Mouse (Mus musculus): ENCODE results near the gene Fbxw13.
"Not testable (repeated sequence)": the region's sequence is repeated elsewhere in the genome, so short reads cannot be mapped to it uniquely, and the experiment has no call there.

Fbxw13 gene

DNA sequence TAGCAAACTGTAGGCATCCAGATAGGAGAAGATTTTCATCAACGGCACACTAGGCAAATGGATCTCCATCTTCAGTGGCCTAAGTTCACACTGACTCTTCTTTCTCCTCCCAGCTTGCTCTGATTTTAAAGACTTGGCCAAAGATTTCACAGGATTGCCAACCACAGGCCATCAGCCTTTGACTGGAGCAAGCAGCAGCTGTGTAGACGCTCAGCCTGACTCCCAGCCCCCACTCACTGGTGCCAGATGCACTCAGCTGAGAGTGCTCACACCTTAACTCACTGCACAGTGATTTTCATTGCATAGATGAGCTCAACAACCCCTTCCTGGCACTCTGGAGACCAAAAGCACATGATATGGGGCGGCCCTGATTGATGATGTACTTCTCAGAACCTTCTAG is at the start of gene Fbxw13:
TSS of gene Fbxw13 (minus strand) at position 101 of the 400 bp plus-strand sequence.
- DNase-seq = not testable (repeated sequence)

DNA sequence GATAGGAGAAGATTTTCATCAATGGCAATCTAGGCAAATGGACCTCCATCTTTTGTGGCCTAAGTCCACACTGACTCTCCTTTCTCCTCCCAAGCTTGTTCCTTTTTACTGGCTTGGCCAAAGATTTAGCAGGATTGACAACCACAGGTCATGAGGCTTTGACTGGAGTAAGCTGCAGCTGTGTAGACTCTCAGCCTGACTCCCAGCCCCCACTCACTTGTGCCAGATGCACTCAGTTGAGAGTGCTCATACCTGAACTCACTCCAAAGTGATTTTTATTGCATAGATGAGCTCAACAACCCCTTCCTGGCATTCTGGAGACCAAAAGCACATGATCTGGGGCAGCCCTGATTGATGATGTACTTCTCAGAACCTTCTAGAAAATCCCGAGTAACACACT is 38.9 kb upstream of the Fbxw13 start, which contains the start of gene Fbxw20:
TSS of gene Fbxw20 (minus strand) at position 101 of the 400 bp plus-strand sequence.
- DNase-seq = no peak

DNA sequence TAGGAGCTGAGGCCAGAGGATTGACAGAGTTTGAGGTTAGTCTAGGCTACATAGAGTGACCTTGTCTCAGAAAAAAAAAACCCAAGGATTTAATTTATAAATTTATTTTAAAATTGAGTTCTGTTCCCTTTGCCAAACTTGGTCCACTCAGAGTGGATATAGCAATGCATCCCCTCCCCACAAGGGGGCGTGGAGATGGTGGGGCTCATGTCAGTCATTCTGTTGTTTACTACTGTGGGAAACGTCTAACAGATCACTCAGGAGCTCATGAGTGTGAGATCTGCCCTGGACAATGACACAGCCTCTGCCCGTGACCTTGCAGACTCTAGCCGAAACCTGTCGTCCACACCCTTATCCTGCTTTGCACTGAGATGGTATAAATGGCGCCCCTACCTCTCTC is 22.7 kb upstream of the Fbxw13 start:
- DNase-seq = no peak

DNA sequence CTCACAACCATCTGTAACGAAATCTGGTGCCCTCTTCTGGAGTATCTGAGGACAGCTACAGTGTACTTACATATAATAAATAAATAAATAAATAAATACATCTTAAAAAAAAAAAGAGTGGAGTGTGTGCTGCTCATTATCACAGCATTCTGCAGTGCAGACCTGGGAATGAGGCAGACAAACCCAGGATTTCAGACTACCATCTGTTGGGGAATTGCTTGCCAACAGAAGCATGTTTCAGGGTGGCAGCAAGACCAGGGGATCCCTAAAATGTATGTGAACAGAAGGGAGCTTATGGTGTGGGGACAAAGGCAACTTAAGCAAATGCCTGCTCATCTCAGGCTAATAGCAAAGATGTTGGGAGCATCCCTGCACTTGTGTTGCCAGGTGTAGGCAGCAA is 5.6 kb upstream of the Fbxw13 start:
- DNase-seq = not testable (repeated sequence)

DNA sequence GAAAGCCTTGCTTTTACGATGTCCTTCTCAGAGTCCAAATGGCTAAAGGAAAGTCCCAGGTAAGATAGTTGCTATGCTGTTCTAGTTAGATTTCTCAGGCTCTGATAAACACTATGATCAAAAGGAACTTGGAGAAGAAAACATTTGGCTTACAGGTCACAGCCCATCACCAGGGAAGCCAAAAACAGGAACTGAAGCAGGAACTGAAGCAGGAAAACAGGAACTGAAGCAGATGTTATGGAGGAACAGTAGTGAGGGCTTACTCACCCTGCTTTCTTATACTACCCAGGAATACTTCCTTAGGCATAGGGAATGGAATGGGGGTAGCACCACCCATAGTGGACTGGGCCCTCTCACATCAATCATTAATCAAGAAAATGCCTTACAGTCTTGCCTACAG is 4.6 kb upstream of the Fbxw13 start:
- no peak for DNase-seq

DNA sequence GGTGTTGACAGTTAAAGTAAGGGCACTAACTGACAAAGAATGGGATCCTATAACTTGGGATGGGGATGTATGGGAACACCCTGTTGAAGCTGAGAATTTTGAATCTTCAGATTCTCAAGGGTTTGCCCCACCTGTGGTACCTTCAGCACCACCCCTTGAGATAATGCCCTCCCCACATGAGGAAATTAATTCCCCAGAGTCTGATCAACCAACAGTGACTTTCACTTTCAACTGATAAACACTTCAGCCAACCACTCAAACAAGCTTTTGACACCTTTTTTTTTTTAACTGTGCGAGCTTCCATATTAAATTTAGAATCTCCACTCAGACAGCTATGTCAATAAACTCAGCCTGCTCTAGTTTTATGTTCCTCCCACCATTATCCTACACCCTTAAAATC is 3.6 kb upstream of the Fbxw13 start:
- DNase-seq = no peak

DNA sequence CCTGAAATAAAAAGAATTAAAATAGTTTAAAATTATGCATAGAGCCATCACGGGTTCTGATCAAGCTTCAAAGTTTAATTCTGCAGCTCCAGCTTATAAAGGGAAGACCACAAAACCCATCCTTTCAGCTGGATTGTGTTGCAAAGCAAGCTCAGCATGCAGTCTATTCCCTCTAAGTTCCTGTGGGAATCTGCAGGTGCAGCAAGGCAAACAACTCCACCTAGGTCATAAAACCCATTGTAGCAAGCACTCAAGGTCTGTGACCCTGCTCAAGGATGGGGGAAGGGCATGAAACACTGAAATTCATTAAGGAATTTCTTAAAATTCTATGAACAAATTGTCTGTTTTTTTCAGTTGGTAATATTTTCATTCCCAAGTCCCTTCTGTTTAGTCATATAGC is 18.6 kb downstream of the Fbxw13 start:
- DNase-seq = no peak

DNA sequence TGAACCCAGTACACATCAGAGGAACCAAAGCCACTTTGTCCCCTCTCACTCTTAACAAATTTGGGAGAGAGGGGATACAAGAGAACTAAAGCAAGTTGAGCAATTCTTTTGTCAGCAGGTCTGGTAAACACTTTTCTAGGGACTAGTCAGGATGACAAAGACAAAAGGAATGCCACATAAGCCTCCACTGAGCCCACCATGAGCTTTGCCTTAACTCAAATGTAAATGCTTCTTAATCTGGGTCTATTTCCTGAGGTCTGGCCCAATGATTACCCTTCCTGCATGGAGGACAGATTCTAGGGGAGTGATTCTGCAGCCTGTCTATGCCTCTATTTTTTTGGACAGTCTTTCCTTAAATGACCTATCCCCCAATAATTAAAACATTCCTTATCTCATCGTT is 19.5 kb downstream of the Fbxw13 start:
- DNase-seq = no peak

DNA sequence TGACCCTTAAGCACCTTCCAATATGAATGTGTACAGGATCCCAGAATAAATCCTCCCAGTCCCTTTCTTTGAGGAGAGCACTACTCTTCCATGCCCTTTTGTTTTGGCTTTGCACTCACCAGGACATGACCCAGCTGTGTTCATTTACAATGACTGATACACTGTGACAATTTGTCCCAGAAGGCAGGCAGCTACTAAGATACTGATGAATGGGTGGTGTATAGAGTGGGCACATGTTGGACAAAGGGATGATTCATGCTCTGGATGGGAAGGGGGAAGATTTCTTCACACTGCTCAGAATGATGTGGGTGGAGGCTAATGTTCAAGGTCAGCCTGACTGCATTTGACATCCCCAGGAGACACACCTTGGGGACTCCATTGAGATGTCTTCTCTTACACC is 28.5 kb downstream of the Fbxw13 start:
- DNase-seq = no peak

DNA sequence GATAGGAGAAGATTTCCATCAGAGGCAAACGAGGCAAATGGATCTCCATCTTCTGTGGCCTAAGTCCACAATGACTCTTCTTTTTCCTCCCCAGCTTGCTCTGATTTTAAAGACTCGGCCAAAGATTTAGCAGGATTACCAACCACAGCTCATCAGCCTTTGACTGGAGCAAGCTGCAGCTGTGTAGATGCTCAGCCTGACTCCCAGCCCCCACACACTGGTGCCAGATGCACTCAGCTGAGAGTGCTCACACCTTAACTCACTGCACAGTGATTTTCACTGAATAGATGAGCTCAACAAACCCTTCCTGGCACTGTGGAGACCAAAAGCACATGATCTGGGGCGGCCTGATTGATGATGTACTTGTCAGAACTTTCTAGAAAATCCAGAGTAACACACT is 33.8 kb downstream of the Fbxw13 start, which contains the start of gene Fbxw21:
TSS of gene Fbxw21 (minus strand) at position 101 of the 400 bp plus-strand sequence.
- no peak for DNase-seq

DNA sequence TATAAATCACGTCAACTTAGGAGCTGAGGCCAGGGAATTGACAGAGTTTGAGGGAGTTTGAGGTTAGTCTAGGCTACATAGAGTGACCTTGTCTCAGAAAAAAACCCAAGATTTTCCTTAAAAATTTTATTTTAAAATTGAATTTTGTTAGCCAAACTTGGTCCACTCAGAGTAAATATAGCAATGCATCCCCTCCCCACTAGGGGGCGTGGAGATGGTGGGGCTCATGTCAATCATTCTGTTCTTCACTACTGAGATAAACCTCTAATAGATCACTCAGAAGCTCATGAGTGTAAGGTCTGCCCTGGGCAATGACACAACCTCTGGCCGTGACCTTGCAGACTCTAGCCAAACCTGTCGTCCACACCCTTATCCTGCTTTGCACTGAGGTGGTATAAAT is 55.4 kb downstream of the Fbxw13 start:
- DNase-seq = not testable (repeated sequence)

DNA sequence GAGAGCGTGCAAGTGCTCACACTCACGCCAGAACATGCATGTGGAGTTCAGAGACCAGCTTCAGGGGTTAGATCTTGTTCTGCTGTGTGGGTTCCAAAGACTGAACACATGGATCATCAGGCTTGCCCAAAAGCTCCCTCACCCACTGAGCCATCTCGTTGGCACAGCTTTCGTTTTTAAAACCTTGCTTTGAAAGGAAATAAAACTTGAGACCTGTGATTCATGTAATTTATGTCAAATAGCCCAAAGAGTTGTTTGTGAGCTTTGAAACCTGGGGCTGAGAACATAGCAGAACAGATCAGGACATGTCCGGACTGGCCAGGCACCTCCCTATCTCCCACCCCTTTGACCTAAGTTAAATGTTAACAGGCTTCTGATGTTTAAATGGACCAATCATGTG is 65.7 kb downstream of the Fbxw13 start:
- no peak for DNase-seq

All from lung, postnatal 36 days (tissue).